Mouse (Mus musculus): ENCODE measurements around the gene Cx3cr1. TPM values are rescaled to one million over a fixed set of nuclear protein-coding genes. Genes with fewer than 3 reads are reported as not detected.
A peak's percentile ranks its signal among the peaks of the same experiment; 100 is the strongest.

Gene Cx3cr1
- polyA plus RNA-seq, 1 experiment from 2014 or later, result 8.0 TPM

- DNase-seq (ENCODE audit: low spot score) (peak; percentile 99), ATAC-seq (peak; percentile 95)
- H3K36me3 ChIP-seq (ENCODE audit: insufficient read depth, low read length), result no peaks in the 10 kb centered on the region
- peaks cover 9% of the 10 kb centered on the region; the same call in 1 of the 2 replicates for H3K4me1 ChIP-seq (ENCODE audit: insufficient read depth, low read depth, low read length)
- 9% methylated on average over 31 of the region's 31 CpGs for WGBS
- peak; percentile 99 for TF ChIP-seq EP300 (IDR thresholded peaks at IDR 0.05)
- TF ChIP-seq CTCF (IDR thresholded peaks at IDR 0.05), result no peak
- peak overlapping the region; percentile 41 for H3K4me2 ChIP-seq (replicated peaks; ENCODE audit: low read depth, low read length)
- peak overlapping the region; percentile 90 for H3K27ac ChIP-seq (ENCODE audit: low read length)
- no peaks in the 10 kb centered on the region for H3K27me3 ChIP-seq (replicated peaks; ENCODE audit: insufficient read depth, low read length)
- 0 out of 2 replicates have a peak overlapping the region, but pooled peaks have one; percentile 9 for H3K9ac ChIP-seq (replicated peaks; ENCODE audit: low read depth)
- H3K9me3 ChIP-seq (ENCODE audit: low read length), result no peaks in the 10 kb centered on the region
- H3K4me3 ChIP-seq (ENCODE audit: low read depth, low read length), result peak overlapping the region; percentile 25
Measured at GRCm38 (mm10) chr9:120001945-120002725, 67.5 kb downstream of the Cx3cr1 start.

DNA sequence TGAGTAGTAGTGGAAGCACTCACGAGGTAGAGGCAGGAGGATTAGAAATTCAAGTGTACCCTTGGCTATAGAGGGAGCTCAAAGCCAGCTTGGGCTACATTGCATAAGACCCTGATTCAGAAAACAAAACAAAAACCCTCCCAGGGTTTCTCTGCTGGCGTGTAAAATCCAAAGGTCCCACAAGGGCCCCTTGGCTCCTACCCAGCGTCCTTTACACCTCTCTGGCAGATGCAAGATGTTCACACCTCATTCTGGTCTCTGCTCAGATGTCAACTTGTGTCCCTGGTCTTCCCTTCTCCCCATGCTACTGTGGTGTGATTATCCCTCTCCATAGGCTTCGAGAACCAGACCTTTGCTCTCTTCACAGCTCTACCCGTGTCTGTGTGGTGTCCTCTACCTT lies 68.9 kb downstream of the Cx3cr1 start:
- Histone ChIP-seq H3K9me3 (ENCODE audit: low read length) (no peaks in the 10 kb centered on the region), H3K4me2 (replicated peaks; ENCODE audit: low read depth, low read length) (no peak overlapping the region), H3K27ac (ENCODE audit: low read length) (peak overlapping the region; percentile 90), H3K27me3 (replicated peaks; ENCODE audit: insufficient read depth, low read length) (no peaks in the 10 kb centered on the region), H3K9ac (replicated peaks; ENCODE audit: low read depth) (no peak overlapping the region), H3K4me1 (ENCODE audit: insufficient read depth, low read depth, low read length) (peaks cover 9% of the 10 kb centered on the region; the same call in 1 of the 2 replicates), H3K36me3 (ENCODE audit: insufficient read depth, low read length) (no peaks in the 10 kb centered on the region), H3K4me3 (ENCODE audit: low read depth, low read length) (no peak overlapping the region)
- WGBS, result 61% methylated on average over 5 of the region's 5 CpGs
- TF ChIP-seq CTCF (IDR thresholded peaks at IDR 0.05), result no peak
- TF ChIP-seq EP300 (IDR thresholded peaks at IDR 0.05), result no peak
- DNase-seq (ENCODE audit: low spot score) (peak; percentile 67), ATAC-seq (no peak)

DNA sequence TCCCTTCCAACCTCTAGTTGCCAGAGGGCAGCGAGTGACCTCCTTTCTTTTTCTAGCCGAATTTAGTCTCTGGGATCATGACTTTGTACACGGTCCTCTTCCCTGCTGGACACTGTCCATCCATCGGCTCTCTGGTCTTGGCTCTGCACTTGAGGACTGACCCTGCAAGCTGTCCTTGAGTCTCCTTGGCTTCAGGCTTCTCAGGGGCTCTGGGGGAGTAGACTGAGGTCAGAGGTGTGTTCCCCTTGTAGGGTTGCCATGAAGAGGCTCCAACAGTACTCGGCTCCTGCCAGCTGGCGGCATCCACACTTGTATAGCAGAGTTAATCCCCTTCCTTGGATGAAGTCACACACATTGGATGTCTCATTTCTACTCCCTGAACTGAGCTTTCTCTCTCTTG lies 70.0 kb downstream of the Cx3cr1 start:
- ATAC-seq (no peak), DNase-seq (ENCODE audit: low spot score) (no peak)
- no peaks in the 10 kb centered on the region for H3K9me3 ChIP-seq (ENCODE audit: low read length)
- H3K4me2 ChIP-seq (replicated peaks; ENCODE audit: low read depth, low read length), result no peak overlapping the region
- H3K27me3 ChIP-seq (replicated peaks; ENCODE audit: insufficient read depth, low read length), result no peaks in the 10 kb centered on the region
- no peak overlapping the region for H3K4me3 ChIP-seq (ENCODE audit: low read depth, low read length)
- H3K27ac ChIP-seq (ENCODE audit: low read length), result peak overlapping the region; percentile 90; the same call in 1 of the 2 replicates
- 66% methylated on average over 6 of the region's 6 CpGs for WGBS
- peaks cover 9% of the 10 kb centered on the region; the same call in 1 of the 2 replicates for H3K4me1 ChIP-seq (ENCODE audit: insufficient read depth, low read depth, low read length)
- no peak overlapping the region for H3K9ac ChIP-seq (replicated peaks; ENCODE audit: low read depth)
- no peaks in the 10 kb centered on the region for H3K36me3 ChIP-seq (ENCODE audit: insufficient read depth, low read length)
- TF ChIP-seq EP300 (IDR thresholded peaks at IDR 0.05), result no peak
- TF ChIP-seq CTCF (IDR thresholded peaks at IDR 0.05), result no peak

DNA sequence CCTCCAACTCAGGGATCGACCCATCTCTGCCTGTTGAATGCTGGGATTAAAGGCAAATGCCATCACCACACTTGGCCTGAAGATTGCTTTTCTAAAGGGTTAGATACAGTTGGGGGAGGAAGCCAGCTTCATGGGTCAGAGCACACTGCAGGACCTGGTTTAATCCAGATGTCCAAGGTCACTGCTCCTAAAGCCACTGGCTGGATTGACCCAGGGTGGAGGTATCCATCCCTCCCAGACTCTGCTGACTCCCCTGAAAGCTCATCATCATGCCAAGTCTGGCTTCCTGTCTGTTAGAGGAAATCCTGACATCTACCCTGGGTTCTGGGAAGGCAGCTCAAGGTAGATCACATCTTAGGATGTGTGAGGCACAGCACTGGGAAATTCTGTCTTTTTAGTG lies 70.9 kb downstream of the Cx3cr1 start:
- Histone ChIP-seq H3K27ac (ENCODE audit: low read length) (no peak overlapping the region), H3K4me1 (ENCODE audit: insufficient read depth, low read depth, low read length) (peaks cover 9% of the 10 kb centered on the region; the same call in 1 of the 2 replicates), H3K36me3 (ENCODE audit: insufficient read depth, low read length) (no peaks in the 10 kb centered on the region), H3K4me3 (ENCODE audit: low read depth, low read length) (no peak overlapping the region), H3K27me3 (replicated peaks; ENCODE audit: insufficient read depth, low read length) (no peaks in the 10 kb centered on the region), H3K9ac (replicated peaks; ENCODE audit: low read depth) (no peak overlapping the region), H3K9me3 (ENCODE audit: low read length) (no peaks in the 10 kb centered on the region), H3K4me2 (replicated peaks; ENCODE audit: low read depth, low read length) (no peak overlapping the region)
- 81% methylated on average over 1 of the region's 1 CpGs for WGBS
- no peak for ATAC-seq
- DNase-seq (ENCODE audit: low spot score), result no peak
- no peak for TF ChIP-seq CTCF (IDR thresholded peaks at IDR 0.05)
- no peak for TF ChIP-seq EP300 (IDR thresholded peaks at IDR 0.05)

DNA sequence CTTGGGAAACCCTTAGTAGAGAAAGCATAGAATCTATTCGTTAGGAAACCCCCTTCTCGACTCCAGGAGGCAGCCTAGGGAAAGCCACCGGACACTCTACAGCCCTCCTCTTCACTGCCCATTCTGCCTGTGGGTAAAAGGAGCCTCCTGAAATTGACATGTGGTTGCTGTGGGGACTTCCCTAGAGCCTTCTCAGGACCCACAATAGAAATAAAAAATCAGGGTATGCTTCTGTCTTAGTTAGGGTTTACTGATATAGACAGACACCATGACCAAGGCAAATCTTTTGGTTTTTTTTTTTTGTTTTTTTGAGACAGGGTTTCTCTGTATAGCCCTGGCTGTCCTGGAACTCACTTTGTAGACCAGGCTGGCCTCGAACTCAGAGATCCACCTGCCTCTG lies 73.6 kb downstream of the Cx3cr1 start:
- Histone ChIP-seq H3K9ac (replicated peaks; ENCODE audit: low read depth) (no peak overlapping the region), H3K27me3 (replicated peaks; ENCODE audit: insufficient read depth, low read length) (no peaks in the 10 kb centered on the region), H3K9me3 (ENCODE audit: low read length) (no peaks in the 10 kb centered on the region), H3K4me2 (replicated peaks; ENCODE audit: low read depth, low read length) (no peak overlapping the region), H3K36me3 (ENCODE audit: insufficient read depth, low read length) (no peaks in the 10 kb centered on the region), H3K4me3 (ENCODE audit: low read depth, low read length) (no peak overlapping the region), H3K4me1 (ENCODE audit: insufficient read depth, low read depth, low read length) (peaks cover 6% of the 10 kb centered on the region; the same call in 1 of the 2 replicates), H3K27ac (ENCODE audit: low read length) (no peak overlapping the region)
- no peak for DNase-seq (ENCODE audit: low spot score)
- TF ChIP-seq CTCF (IDR thresholded peaks at IDR 0.05) (no peak), EP300 (IDR thresholded peaks at IDR 0.05) (no peak)
- no peak for ATAC-seq
- 87% methylated on average over 4 of the region's 4 CpGs for WGBS

GRCm38 (mm10) chr9:119994207-119994606 lies 75.5 kb downstream of the Cx3cr1 start:
- Histone ChIP-seq H3K27ac (ENCODE audit: low read length) (no peak overlapping the region), H3K9me3 (ENCODE audit: low read length) (no peaks in the 10 kb centered on the region), H3K27me3 (replicated peaks; ENCODE audit: insufficient read depth, low read length) (no peaks in the 10 kb centered on the region), H3K36me3 (ENCODE audit: insufficient read depth, low read length) (no peaks in the 10 kb centered on the region), H3K9ac (replicated peaks; ENCODE audit: low read depth) (no peak overlapping the region), H3K4me1 (ENCODE audit: insufficient read depth, low read depth, low read length) (peaks cover 1% of the 10 kb centered on the region; the same call in 1 of the 2 replicates), H3K4me3 (ENCODE audit: low read depth, low read length) (no peak overlapping the region), H3K4me2 (replicated peaks; ENCODE audit: low read depth, low read length) (no peak overlapping the region)
- 44% methylated on average over 7 of the region's 7 CpGs for WGBS
- no peak for DNase-seq (ENCODE audit: low spot score)
- TF ChIP-seq EP300 (IDR thresholded peaks at IDR 0.05) (no peak), CTCF (IDR thresholded peaks at IDR 0.05) (no peak)
- ATAC-seq, result peak; percentile 33; the same call in 1 of the 2 replicates

Measured in lung, postnatal 0 days (tissue).